Mouse (Mus musculus) hindbrain, embryonic 16.5 days (tissue): ENCODE measurements around the gene Ehd1. TPM values are rescaled to one million over a fixed set of nuclear protein-coding genes. Genes with fewer than 3 reads are reported as not detected.

Experiments
- ATAC-seq: fragments of 200-750 bp; cut with Nextera tagmentation; 2 replicates; pipeline ENCODE4 v1.8.0; 2017; ENCODE audit warnings: moderate TSS enrichment, moderate library complexity
- H3K27ac ChIP-seq: fragments of 300-500 bp; sonication (generic); 2 replicates; pipeline ENCODE4 v1.5.1; 2014; ENCODE audit warnings: low read depth, mild to moderate bottlenecking, control low read depth, low read length, moderate library complexity
- H3K27me3 ChIP-seq: fragments of 300-500 bp; sonication (generic); replicated peaks from 2 replicates; pipeline ENCODE4 v1.6.1; 2014; ENCODE audit warnings: low read length; ENCODE audit not compliant: control insufficient read depth, insufficient read depth
- H3K36me3 ChIP-seq: fragments of 300-500 bp; sonication (generic); 2 replicates; pipeline ENCODE4 v1.6.1; 2014; ENCODE audit warnings: mild to moderate bottlenecking, low read length, moderate library complexity, mixed read lengths; ENCODE audit not compliant: control insufficient read depth, insufficient read depth
- H3K4me1 ChIP-seq: fragments of 300-500 bp; sonication (generic); 2 replicates; pipeline ENCODE4 v1.6.1; 2014; ENCODE audit warnings: low read depth, low read length; ENCODE audit not compliant: control insufficient read depth, insufficient read depth
- H3K4me2 ChIP-seq: fragments of 300-500 bp; sonication (generic); 2 replicates; pipeline ENCODE4 v1.6.1; 2014; ENCODE audit warnings: mild to moderate bottlenecking, low read length, control low read depth, moderate library complexity
- H3K4me3 ChIP-seq: fragments of 300-500 bp; sonication (generic); 2 replicates; pipeline ENCODE4 v1.5.1; 2014; ENCODE audit warnings: mild to moderate bottlenecking, low read length, control low read depth, moderate library complexity
- H3K9ac ChIP-seq: fragments of 300-500 bp; sonication (generic); 2 replicates; pipeline ENCODE4 v1.6.1; 2014; ENCODE audit warnings: low read depth, mild to moderate bottlenecking, control low read depth, low read length, moderate library complexity
- H3K9me3 ChIP-seq: fragments of 300-500 bp; sonication (generic); 2 replicates; pipeline ENCODE4 v1.6.1; 2014; ENCODE audit warnings: mild to moderate bottlenecking, low read length, moderate library complexity; ENCODE audit not compliant: control insufficient read depth
- WGBS: fragments of 180-500 bp; shearing (Covaris S2); extraction: QIAGEN DNeasy Blood & Tissue Kit; methylation state at CpG from one replicate; pipeline ENCODE4 v1.1.7; 2014; 5-methylcytosine and 5-hydroxymethylcytosine counted together
- microRNA counts: library from miRNA; unstranded; fragments of <30 nt; microRNA quantifications from one replicate; lab custom pipeline; 2016
- microRNA-seq: library from miRNA; unstranded; fragments of <30 nt; microRNA quantifications from one replicate; pipeline ENCODE4, GENCODE M21; 2017
- polyA plus RNA-seq: library from polyadenylated mRNA; unstranded; fragments of >200 nt; fragmentation: Nextera tagmentation; extraction: Ambion mirVana; gene quantifications from 2 replicates; pipeline ENCODE4 v1.2.1, GENCODE M21; 2015

Gene Ehd1
- polyA plus RNA-seq, 1 experiment from 2014 or later: 105 TPM

DNA sequence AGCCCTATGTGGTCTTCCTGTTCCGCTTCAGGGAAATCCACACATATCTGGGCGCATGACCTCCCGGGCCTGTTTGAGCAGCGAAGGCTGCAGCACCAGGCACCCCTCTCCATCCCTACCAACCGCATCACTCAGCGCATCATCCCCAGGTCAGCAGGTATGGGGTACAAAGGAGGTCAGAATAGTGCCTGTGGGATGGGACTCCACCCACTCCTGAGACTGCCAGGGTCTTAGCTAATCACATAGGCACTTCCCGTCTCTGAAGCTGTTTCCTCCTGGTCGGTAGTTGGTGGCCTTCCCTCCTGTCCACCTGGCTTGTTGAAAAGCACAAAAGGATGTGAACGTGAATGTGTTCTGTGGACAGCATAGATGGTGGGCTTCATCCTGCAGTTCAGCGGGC is 70.1 kb downstream of the Ehd1 start:
- H3K4me2 ChIP-seq: no peak overlapping the region
- H3K27ac ChIP-seq: no peak overlapping the region
- peaks cover 2% of the 10 kb centered on the region for H3K4me1 ChIP-seq
- H3K36me3 ChIP-seq: peaks cover 42% of the 10 kb centered on the region
- ATAC-seq: no peak
- no peak overlapping the region for H3K4me3 ChIP-seq
- H3K27me3 ChIP-seq: no peaks in the 10 kb centered on the region
- WGBS: 88% methylated on average over 10 of the region's 10 CpGs
- H3K9me3 ChIP-seq: no peaks in the 10 kb centered on the region
- no peak overlapping the region for H3K9ac ChIP-seq

DNA sequence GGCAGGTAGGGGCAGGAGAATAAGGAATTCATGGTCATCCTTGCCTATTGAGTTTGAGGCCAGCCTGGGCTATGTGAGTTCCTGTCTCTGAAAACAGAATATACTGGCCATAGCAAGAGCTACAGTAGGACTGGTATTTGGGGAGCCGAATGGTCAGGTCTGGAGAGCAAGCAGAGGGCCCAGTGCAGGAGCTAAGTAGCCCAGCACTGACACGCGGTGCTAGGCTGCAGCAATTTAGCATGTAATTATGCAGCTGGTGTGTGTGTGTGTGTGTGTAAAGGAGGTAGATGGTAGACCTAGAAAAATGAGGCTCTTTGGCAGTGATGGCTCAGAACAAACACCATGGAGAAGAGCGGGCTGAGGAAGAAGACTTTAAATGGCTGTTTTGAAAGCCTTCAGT is 71.1 kb downstream of the Ehd1 start:
- no peak overlapping the region for H3K27ac ChIP-seq
- no peaks in the 10 kb centered on the region; the same call in 1 of the 2 replicates for H3K4me1 ChIP-seq
- H3K4me3 ChIP-seq: no peak overlapping the region
- no peak overlapping the region for H3K4me2 ChIP-seq
- H3K36me3 ChIP-seq: peaks cover 39% of the 10 kb centered on the region
- H3K9ac ChIP-seq: no peak overlapping the region
- H3K9me3 ChIP-seq: no peaks in the 10 kb centered on the region
- no peaks in the 10 kb centered on the region for H3K27me3 ChIP-seq
- 94% methylated on average over 4 of the region's 4 CpGs for WGBS
- ATAC-seq: no peak

DNA sequence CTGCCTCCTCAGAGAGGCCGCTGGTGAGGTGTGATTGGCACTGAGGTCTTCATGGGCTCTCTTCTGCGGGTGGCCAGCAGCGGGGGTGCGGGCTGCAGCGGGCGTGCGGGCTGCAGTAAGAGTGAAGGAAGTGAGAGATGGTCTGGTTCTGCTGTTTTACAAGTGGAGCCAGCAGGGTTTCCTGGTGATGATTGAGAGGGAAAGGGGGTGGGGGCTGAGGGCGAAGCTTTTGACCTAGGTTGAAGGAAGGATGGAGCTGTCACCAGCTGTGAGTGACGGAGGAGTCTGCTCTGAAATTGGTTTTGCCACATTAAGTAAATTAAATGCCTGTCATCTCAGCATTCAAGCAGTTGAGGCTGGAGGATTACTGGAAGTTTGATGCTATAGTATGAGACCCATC is 72.2 kb downstream of the Ehd1 start:
- 57% methylated on average over 9 of the region's 9 CpGs for WGBS
- Histone ChIP-seq H3K36me3 (peaks cover 41% of the 10 kb centered on the region), H3K9ac (no peak overlapping the region)

DNA sequence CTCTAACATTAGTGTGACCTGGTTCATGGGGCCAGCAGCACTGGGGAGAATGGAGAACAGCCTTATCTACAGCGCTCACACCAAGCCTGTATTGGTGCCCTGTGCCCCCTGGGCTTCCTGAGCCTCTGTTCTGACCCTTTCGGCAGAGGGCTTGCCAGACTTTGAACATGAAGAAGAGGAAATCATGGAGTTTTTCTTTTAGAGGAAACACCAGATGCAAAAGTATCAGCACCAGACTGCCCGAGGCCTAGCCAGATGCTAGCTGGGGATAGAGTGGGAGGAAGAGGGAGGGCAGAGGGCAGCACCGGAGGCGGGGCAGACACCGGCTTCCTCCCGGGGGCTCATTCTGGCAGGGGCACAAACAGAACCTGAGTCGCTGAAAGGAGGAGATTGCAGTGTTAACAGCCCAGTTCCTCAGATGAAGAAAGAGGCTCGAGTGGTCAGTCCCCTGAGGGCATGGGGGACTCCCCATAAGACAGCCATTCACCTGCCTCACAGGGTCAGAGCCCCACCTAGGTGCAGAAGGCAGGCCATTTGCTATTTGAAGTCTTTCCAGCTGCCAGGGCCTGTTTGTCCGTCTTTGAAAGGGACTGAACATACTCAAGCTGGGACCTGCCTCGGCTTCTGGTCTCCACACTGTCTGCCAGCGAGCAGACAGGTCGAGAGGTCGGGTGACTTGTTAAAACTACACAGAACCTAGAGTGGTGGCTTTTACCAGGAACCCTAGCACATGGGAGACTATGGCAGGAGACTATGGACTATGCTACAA is 72.9 kb downstream of the Ehd1 start:
- Histone ChIP-seq H3K27me3 (no peaks in the 10 kb centered on the region), H3K4me3 (no peak overlapping the region), H3K9ac (no peak overlapping the region), H3K36me3 (peaks cover 37% of the 10 kb centered on the region), H3K9me3 (no peaks in the 10 kb centered on the region), H3K4me2 (no peak overlapping the region), H3K4me1 (no peaks in the 10 kb centered on the region; the same call in 1 of the 2 replicates), H3K27ac (no peak overlapping the region)
- WGBS: 48% methylated on average over 14 of the region's 14 CpGs
- ATAC-seq: no peak

More for the DNA sequence above, 72.2 kb downstream of the Ehd1 start:
- Histone ChIP-seq H3K4me3 (no peak overlapping the region), H3K27me3 (no peaks in the 10 kb centered on the region), H3K9me3 (no peaks in the 10 kb centered on the region), H3K4me1 (no peaks in the 10 kb centered on the region; the same call in 1 of the 2 replicates), H3K4me2 (no peak overlapping the region), H3K27ac (no peak overlapping the region)
- ATAC-seq: no peak

MicroRNA genes within 50 kb of the gene (microRNA counts, 519-probe panel; counts per million panel counts)
- microRNA mmu-miR-192 (lab: Ali Mortazavi, UCI): 2,040 counts per million, percentile 31 among the panel's probes with 10 or more counts

Small RNA genes lying within 50 kb of the gene (microRNA-seq; reads per million reads assigned to microRNA genes)
- gene Mir192 (91.2 reads per million, percentile 48 among the genes with 10 or more reads in this experiment), gene Mir194-2 (91.0 reads per million, percentile 48 among the genes with 10 or more reads in this experiment), gene Mir6989 (not detected)

Other genes with a start within 250 kb of the Ehd1 start
- 29.0 and 38.4 TPM in 2 replicates for gene Syvn1, start 230.1 kb upstream of the Ehd1 start, polyA plus RNA-seq
- gene Mrpl49, start 218.9 kb upstream of the Ehd1 start, polyA plus RNA-seq: 62.4 and 68.8 TPM in 2 replicates
- 471 and 479 TPM in 2 replicates for gene Fau, start 218.9 kb upstream of the Ehd1 start, polyA plus RNA-seq
- gene Znhit2, start 215.5 kb upstream of the Ehd1 start, polyA plus RNA-seq: 31.5 and 35.2 TPM in 2 replicates
- 61.3 and 64.6 TPM in 2 replicates for gene Tm7sf2, start 208.4 kb upstream of the Ehd1 start, polyA plus RNA-seq
- gene Vps51, start 199.5 kb upstream of the Ehd1 start, polyA plus RNA-seq: 89.5 and 91.3 TPM in 2 replicates
- not detected in 2 replicates for gene Tmem262, start 196.7 kb upstream of the Ehd1 start, polyA plus RNA-seq
- gene Gm28374, start 194.5 kb upstream of the Ehd1 start, polyA plus RNA-seq: 1.2 and 1.5 TPM in 2 replicates
- gene Zfpl1, start 191.8 kb upstream of the Ehd1 start, polyA plus RNA-seq: 74.8 and 77.4 TPM in 2 replicates
- 6.8 and 7.7 TPM in 2 replicates for gene Cdca5, start 191.7 kb upstream of the Ehd1 start, polyA plus RNA-seq
- gene AC131692.1, start 182.3 kb upstream of the Ehd1 start, polyA plus RNA-seq: not detected in 2 replicates
- gene Naaladl1, start 170.9 kb upstream of the Ehd1 start, polyA plus RNA-seq: 0.41 and 0.43 TPM in 2 replicates
- 48.5 and 53.9 TPM in 2 replicates for gene Sac3d1, start 158.1 kb upstream of the Ehd1 start, polyA plus RNA-seq
- gene Snx15, start 148.4 kb upstream of the Ehd1 start, polyA plus RNA-seq: 64.3 and 66.9 TPM in 2 replicates
- not detected in 2 replicates for gene Batf2, start 135.7 kb upstream of the Ehd1 start, polyA plus RNA-seq
- gene Arl2, start 135.2 kb upstream of the Ehd1 start, polyA plus RNA-seq: 154 and 162 TPM in 2 replicates
- 0.10 TPM in 1 of 2 replicates, not detected in the other for gene Majin, start 92.3 kb upstream of the Ehd1 start, polyA plus RNA-seq
- gene Gpha2, start 50.3 kb upstream of the Ehd1 start, polyA plus RNA-seq: not detected in 2 replicates
- gene Ppp2r5b, start 40.9 kb upstream of the Ehd1 start, polyA plus RNA-seq: 161 and 167 TPM in 2 replicates
- gene Atg2a, start 35.1 kb upstream of the Ehd1 start, polyA plus RNA-seq: 11.7 and 16.7 TPM in 2 replicates
- 0.26 and 0.31 TPM in 2 replicates for gene Cdc42bpg, start 29.7 kb downstream of the Ehd1 start, polyA plus RNA-seq
- 68.4 and 85.0 TPM in 2 replicates for gene Men1, start 58.3 kb downstream of the Ehd1 start, polyA plus RNA-seq
- 19.6 and 23.1 TPM in 2 replicates for gene Map4k2, start 64.4 kb downstream of the Ehd1 start, polyA plus RNA-seq
- gene Sf1, start 87.0 kb downstream of the Ehd1 start, polyA plus RNA-seq: 81.4 and 106 TPM in 2 replicates
- gene Pygm, start 107.7 kb downstream of the Ehd1 start, polyA plus RNA-seq: 10.2 and 13.2 TPM in 2 replicates
- gene Rasgrp2, start 122.6 kb downstream of the Ehd1 start, polyA plus RNA-seq: 184 and 232 TPM in 2 replicates
- gene Nrxn2, start 142.0 kb downstream of the Ehd1 start, polyA plus RNA-seq: 29.1 and 37.1 TPM in 2 replicates